Mouse (Mus musculus): ENCODE data around the gene Tmem120b.
A peak's percentile ranks its signal among the peaks of the same experiment; 100 is the strongest.
"Not testable (repeated sequence)": the region's sequence is repeated elsewhere in the genome, so short reads cannot be mapped to it uniquely, and the experiment has no call there.

The Tmem120b gene

GRCm38 (mm10) chr5:123051736-123052135, 16.5 kb upstream of the Tmem120b start:
- peak; percentile 71 for DNase-seq (ENCODE audit: low read depth, low spot score)

DNA sequence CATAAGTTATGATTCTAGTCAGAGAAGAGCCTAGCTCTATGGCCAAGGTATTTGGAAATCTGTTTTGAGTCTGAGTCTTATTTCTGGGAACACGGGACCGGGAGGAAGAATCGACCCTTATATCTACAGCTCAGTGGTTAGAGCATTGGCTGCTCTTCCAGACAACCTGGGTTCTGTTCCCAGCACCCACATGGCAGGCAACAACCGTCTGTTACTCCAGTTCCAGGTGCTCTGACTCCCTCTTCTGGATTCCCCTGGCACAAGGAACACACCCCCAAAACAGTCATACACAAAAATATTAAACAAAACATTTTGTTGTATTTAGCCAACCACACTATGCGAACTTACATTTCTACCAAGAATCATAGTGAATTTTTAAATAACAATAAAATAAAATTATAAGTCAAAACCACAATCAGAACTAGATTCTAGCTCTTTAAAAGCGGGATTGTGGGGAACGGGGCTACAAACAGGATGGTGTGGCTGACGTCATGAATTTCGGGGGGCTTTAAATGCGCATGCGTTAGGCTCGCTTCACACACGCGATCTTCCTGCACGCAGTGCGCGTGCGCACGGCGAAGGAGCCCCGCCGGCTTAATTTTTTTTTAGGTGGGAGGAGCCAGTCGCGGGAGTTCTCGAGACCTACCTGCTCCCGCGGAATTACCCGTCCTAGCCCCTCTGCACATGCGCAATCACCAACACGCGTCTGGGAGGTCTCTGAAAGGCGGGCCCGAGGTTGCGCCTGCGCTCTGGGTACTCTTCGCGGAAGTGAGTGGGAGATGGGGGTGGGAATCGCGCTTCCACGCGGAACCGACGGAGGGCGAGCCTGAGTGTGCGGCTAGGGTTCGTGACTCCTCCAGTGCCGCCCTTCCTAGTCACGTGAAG, 10.6 kb upstream of the Tmem120b start:
- peak; percentile 100 for DNase-seq (ENCODE audit: low read depth, low spot score)

DNA sequence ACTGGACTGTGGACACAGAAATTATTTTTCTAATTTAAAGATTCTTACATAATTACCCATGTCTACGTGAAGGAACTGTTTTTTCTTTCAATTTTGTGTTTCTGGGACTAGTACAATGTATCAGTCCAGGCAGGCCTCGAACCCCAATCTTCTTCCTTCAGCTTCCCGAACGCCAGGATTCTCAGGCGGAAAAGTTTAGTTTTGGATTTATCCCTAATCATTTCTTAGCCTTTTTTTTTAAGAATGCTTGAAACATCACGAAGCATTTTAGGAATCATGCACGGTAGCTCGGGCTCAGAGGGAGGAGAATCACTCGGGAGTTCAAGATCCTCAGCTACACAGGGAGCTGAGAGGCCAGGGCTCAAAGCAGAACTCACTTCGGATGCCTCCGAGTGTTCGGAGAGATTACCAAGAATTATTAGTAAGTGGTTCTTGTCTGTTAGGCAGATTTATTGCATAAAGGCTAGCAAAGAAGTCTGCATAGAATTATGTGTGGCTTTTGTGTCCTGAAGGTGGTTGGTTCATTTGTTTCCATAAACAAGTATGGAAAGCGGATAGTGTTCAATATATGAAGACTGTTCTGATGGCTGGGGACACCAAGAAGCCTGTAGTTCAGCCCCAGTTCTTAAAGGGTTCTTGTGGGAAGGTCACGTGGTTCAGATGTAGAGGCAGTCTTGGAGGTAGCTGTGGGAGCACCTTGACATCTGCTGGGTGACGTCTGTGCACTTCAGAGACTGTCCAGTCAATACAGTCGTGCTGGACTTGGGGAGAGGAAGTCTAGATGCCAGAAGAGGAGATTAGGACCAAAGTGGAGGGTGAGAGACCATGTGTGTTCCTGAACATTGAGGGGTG, 9.7 kb upstream of the Tmem120b start:
- DNase-seq (ENCODE audit: low read depth, low spot score): no peak

DNA sequence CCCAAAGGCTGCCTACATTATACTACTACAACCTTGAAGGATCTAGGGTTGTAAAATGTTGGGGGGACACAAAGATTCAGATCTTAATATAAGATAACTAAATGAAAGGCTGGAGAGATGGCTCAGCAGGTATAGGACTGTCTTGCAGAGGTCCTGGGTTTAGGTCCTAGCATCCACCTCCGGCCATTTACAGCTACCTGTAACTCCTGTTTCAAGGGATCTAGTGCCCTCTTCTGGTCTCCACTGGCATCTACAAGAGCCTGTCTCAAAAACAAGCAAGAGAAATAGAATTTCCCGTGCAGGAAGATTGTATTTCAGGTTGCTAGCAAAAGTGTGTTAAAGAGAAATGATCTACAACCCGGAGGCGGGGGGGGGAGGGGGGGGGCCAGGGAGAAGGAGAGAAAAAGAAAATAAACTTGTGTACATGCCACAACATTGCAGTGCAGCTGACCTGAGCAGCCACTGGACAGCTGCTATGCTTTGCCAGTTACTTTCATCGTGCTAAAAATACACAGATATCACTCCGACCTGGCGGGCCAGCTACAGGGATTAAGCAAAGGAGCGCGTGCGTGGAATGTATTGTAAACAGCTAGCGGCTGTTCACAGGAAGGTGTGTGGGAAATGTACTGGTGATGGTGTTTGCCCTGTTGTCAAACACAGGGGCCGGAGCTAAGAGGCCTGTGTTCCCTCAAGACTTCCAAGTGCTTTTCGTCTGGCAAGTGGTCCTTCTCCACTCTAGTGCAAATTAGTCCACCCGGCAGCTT, 8.3 kb upstream of the Tmem120b start:
- DNase-seq (ENCODE audit: low read depth, low spot score): peak; percentile 90

- no peak for DNase-seq (ENCODE audit: low read depth, low spot score)
These were observed 7.4 kb upstream of the Tmem120b start for GRCm38 (mm10) chr5:123060706-123061401.

- not testable (repeated sequence) for DNase-seq (ENCODE audit: low read depth, low spot score)
These were observed 6.8 kb upstream of the Tmem120b start for GRCm38 (mm10) chr5:123061402-123061749.

GRCm38 (mm10) chr5:123063141-123063540, 5.1 kb upstream of the Tmem120b start:
- DNase-seq (ENCODE audit: low read depth, low spot score): no peak

GRCm38 (mm10) chr5:123064207-123064606, 4.0 kb upstream of the Tmem120b start:
- DNase-seq (ENCODE audit: low read depth, low spot score): peak; percentile 85

GRCm38 (mm10) chr5:123067395-123067995, 720 bp upstream of the Tmem120b start:
- DNase-seq (ENCODE audit: low read depth, low spot score): peak; percentile 87

GRCm38 (mm10) chr5:123068714-123069113, 499 bp downstream of the Tmem120b start:
- no peak for DNase-seq (ENCODE audit: low read depth, low spot score)

GRCm38 (mm10) chr5:123075576-123076418, 7.6 kb downstream of the Tmem120b start:
- peak; percentile 88 for DNase-seq (ENCODE audit: low read depth, low spot score)

DNA sequence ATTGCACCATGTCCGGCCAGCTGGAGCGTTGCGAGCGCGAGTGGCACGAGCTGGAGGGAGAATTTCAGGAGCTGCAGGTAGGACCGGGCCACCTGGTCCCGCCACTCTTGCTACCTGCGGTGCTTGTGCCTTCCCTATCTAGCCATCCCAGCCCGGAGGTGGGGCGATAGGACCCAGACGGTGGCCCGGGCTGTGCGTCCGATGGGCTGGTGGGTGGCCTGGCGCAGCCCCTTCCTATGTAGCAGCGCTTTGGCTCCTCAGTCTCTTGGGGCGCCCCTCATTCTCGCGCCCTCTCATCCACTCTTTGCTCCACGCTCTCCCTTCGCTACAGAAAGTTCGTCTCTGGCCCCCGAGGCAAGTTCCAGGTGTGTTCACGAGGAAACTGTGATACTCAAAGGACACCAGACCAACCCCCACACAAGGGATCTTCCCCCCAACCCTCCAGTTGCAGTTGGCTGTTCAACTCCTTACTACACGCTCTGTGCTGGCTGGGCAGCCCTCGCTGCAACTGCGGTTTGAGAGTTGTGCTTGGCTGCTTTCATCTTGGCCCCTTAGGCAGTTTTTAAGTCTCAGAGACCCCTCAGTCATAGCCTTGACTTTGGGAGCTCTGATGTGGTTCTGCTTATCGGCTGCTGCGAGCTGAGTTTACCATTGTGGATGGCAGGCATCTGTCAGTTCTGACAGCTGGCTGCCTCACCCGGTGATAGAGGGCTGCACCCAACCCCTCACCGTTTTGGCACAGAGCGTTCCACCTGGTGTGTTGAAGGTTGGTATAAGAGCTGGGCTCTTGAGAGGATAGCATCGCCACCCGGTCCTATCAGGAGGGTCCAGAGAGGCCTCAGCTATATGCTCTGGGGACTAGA, 8.4 kb downstream of the Tmem120b start:
- DNase-seq (ENCODE audit: low read depth, low spot score): no peak

DNA sequence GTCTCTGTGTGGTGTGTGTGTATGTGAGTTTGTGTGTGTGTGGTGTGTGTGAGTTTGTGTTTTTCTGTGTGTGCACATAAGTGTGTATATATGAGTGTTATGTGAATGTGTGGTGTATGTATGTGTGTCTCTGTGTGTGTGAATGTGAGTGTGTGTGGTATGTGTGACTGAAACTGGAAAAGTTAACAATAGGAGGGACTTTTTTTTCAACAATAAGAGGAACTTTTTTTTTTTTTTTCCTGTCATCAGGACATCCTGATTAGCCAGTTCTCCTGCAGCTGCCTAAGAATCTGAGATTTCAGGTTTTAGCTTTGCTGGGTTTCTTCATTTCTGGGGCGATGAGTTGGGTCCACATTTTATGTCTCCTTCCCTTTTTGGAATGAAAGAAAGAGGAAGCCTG, 11.4 kb downstream of the Tmem120b start:
- no peak for DNase-seq (ENCODE audit: low read depth, low spot score)

DNA sequence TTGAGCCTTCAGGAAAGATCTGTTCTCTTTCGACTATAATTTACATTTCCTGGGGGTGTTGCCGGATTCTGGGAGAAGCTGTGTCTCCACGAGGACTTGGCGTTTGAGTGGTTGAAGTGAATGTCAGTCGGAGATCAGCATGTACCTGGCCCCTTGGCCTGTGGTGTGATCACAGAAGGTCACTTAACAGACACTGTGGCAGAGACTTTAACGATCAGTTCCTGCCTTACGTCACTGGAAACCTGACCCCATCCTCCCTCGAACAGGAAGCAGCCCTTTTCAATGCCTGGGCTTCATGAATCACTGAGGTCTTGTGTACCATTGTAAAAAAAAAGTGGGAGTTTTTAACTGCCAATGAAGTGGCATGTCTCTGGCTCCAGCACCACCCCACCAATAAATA, 11.8 kb downstream of the Tmem120b start:
- DNase-seq (ENCODE audit: low read depth, low spot score): no peak

DNA sequence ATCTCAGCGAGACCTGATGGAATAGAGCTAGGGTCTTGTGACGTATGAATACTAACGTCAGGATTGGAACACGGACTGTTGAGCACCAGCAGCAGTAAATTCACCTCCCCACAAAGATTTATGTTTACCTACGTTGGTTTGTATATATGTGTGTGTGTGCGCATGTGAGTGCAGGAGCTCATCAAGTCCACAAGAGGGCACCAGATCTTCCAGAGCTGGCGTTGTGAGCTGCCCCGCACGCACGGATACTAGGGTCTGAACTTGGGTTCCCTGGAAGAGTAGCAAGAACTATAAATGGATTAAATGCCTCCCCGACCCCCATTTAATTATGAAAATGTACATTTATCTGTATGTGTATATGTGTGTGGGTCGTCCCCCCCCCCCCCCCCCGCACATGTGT, 12.3 kb downstream of the Tmem120b start:
- peak; percentile 56 for DNase-seq (ENCODE audit: low read depth, low spot score)

GRCm38 (mm10) chr5:123083340-123084050, 15.3 kb downstream of the Tmem120b start:
- no peak for DNase-seq (ENCODE audit: low read depth, low spot score)

- DNase-seq (ENCODE audit: low read depth, low spot score): peak; percentile 81
These were observed 18.3 kb downstream of the Tmem120b start for GRCm38 (mm10) chr5:123086501-123086900.

DNA sequence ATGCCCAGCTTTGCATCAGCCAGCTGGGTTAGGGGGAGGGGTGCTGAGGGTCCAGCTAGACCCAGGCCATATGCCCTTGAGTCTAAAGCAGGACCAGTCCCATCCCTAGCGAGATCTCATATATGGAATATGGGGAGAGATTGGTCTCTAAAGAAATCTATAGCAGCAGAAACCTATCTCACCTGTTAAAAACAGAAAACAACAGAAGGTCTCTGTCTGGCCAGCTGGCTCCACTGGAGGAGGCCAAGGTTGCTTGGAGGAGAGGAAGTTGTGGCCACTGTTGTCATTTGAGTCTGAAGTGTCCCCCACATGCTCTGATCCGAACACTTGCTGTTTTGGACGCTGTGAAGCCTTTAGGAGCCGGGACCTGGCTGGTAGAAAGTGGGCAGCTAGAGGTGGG, 20.6 kb downstream of the Tmem120b start:
- DNase-seq (ENCODE audit: low read depth, low spot score): no peak

Measured in ES-CJ7 (cell line).